Mouse (Mus musculus): ENCODE data around the gene Gm13889. TPM values are rescaled to one million over a fixed set of nuclear protein-coding genes. Genes with fewer than 3 reads are reported as not detected.
A peak's percentile ranks its signal among the peaks of the same experiment; 100 is the strongest.

The Gm13889 gene
- total and polyA plus RNA-seq, 2 experiments from 2014 or later, result 9.0 to 41.6 TPM

- 88% methylated on average over 7 of the region's 7 CpGs for WGBS
- Histone ChIP-seq H3K27ac (ENCODE audit: low read depth) (no peak overlapping the region), H3K9me3 (replicated peaks; ENCODE audit: control insufficient read depth, low read length) (no peaks in the 10 kb centered on the region), H3K4me2 (ENCODE audit: low read depth, low read length) (no peak overlapping the region), H3K27me3 (ENCODE audit: control insufficient read depth, insufficient read depth, low read length) (no peaks in the 10 kb centered on the region), H3K9ac (replicated peaks; ENCODE audit: low read depth, low read length) (no peak overlapping the region), H3K4me3 (ENCODE audit: low read depth, low read length) (no peak overlapping the region), H3K4me1 (ENCODE audit: control insufficient read depth, insufficient read depth) (peaks cover 6% of the 10 kb centered on the region; the same call in 1 of the 2 replicates), H3K36me3 (replicated peaks; ENCODE audit: control insufficient read depth, insufficient read depth, low read length) (peaks cover 53% of the 10 kb centered on the region)
- TF ChIP-seq CTCF (IDR thresholded peaks at IDR 0.05; ENCODE audit: low read depth) (no peak), EP300 (IDR thresholded peaks at IDR 0.05; ENCODE audit: low read depth) (no peak)
- ATAC-seq (ENCODE audit: insufficient read depth, low read depth) (no peak), DNase-seq (ENCODE audit: low spot score) (no peak)
These were observed 22.5 kb upstream of the Gm13889 start for GRCm38 (mm10) chr2:93979249-93980120.

- no peak for TF ChIP-seq EP300 (IDR thresholded peaks at IDR 0.05; ENCODE audit: low read depth)
- peak; percentile 35 for TF ChIP-seq CTCF (IDR thresholded peaks at IDR 0.05; ENCODE audit: low read depth)
- DNase-seq (ENCODE audit: low spot score), result peak; percentile 47
- Histone ChIP-seq H3K27me3 (ENCODE audit: control insufficient read depth, insufficient read depth, low read length) (0 out of 2 replicates have a peak, but pooled peaks cover 5% of the 10 kb centered on the region), H3K4me2 (ENCODE audit: low read depth, low read length) (peak overlapping the region; percentile 77), H3K4me1 (ENCODE audit: control insufficient read depth, insufficient read depth) (peaks cover 6% of the 10 kb centered on the region; the same call in 1 of the 2 replicates), H3K4me3 (ENCODE audit: low read depth, low read length) (peak overlapping the region; percentile 38), H3K36me3 (replicated peaks; ENCODE audit: control insufficient read depth, insufficient read depth, low read length) (peaks cover 27% of the 10 kb centered on the region), H3K9ac (replicated peaks; ENCODE audit: low read depth, low read length) (peak overlapping the region; percentile 13; the same call in 1 of the 2 replicates), H3K9me3 (replicated peaks; ENCODE audit: control insufficient read depth, low read length) (no peaks in the 10 kb centered on the region), H3K27ac (ENCODE audit: low read depth) (peak overlapping the region; percentile 32)
- peak; percentile 76 for ATAC-seq (ENCODE audit: insufficient read depth, low read depth)
- WGBS, result 2% methylated on average over 37 of the region's 37 CpGs
These were observed 19.6 kb upstream of the Gm13889 start for GRCm38 (mm10) chr2:93976436-93977252.

- Histone ChIP-seq H3K9me3 (replicated peaks; ENCODE audit: control insufficient read depth, low read length) (no peaks in the 10 kb centered on the region), H3K27ac (ENCODE audit: low read depth) (0 out of 2 replicates have a peak overlapping the region, but pooled peaks have one; percentile 32), H3K27me3 (ENCODE audit: control insufficient read depth, insufficient read depth, low read length) (0 out of 2 replicates have a peak, but pooled peaks cover 5% of the 10 kb centered on the region), H3K9ac (replicated peaks; ENCODE audit: low read depth, low read length) (peak overlapping the region; percentile 13; the same call in 1 of the 2 replicates), H3K36me3 (replicated peaks; ENCODE audit: control insufficient read depth, insufficient read depth, low read length) (peaks cover 18% of the 10 kb centered on the region), H3K4me1 (ENCODE audit: control insufficient read depth, insufficient read depth) (peaks cover 6% of the 10 kb centered on the region; the same call in 1 of the 2 replicates), H3K4me3 (ENCODE audit: low read depth, low read length) (peak overlapping the region; percentile 38), H3K4me2 (ENCODE audit: low read depth, low read length) (peak overlapping the region; percentile 77)
- TF ChIP-seq EP300 (IDR thresholded peaks at IDR 0.05; ENCODE audit: low read depth) (no peak), CTCF (IDR thresholded peaks at IDR 0.05; ENCODE audit: low read depth) (no peak)
- ATAC-seq (ENCODE audit: insufficient read depth, low read depth) (no peak; the same call in none of the 2 replicates), DNase-seq (ENCODE audit: low spot score) (no peak)
- 32% methylated on average over 21 of the region's 21 CpGs for WGBS
These were observed 18.8 kb upstream of the Gm13889 start for GRCm38 (mm10) chr2:93975526-93976435.

DNA sequence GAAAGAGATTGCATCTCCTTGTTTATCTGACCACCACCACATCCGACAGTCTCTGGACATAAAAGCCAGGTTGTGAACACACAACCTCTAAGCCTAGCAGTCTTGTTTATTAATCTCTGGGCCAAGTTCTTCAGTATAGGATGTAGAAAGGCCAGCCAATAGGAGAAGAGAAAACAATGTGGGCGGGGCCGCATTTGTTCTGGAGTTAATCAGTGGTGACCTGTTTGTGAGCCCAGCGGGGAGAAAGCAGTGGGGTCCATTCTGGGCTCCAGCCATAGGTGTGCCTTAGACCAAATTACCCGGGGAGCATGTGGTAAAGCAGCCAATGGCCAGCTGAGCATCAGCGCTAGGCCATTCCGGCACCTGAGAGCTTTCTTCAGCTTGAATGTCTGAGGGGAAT is 18.0 kb upstream of the Gm13889 start:
- no peak for ATAC-seq (ENCODE audit: insufficient read depth, low read depth)
- no peak for TF ChIP-seq CTCF (IDR thresholded peaks at IDR 0.05; ENCODE audit: low read depth)
- Histone ChIP-seq H3K27me3 (ENCODE audit: control insufficient read depth, insufficient read depth, low read length) (0 out of 2 replicates have a peak, but pooled peaks cover 5% of the 10 kb centered on the region), H3K9me3 (replicated peaks; ENCODE audit: control insufficient read depth, low read length) (no peaks in the 10 kb centered on the region), H3K36me3 (replicated peaks; ENCODE audit: control insufficient read depth, insufficient read depth, low read length) (peaks cover 11% of the 10 kb centered on the region), H3K4me2 (ENCODE audit: low read depth, low read length) (no peak overlapping the region), H3K4me1 (ENCODE audit: control insufficient read depth, insufficient read depth) (peaks cover 6% of the 10 kb centered on the region; the same call in 1 of the 2 replicates), H3K4me3 (ENCODE audit: low read depth, low read length) (no peak overlapping the region), H3K9ac (replicated peaks; ENCODE audit: low read depth, low read length) (no peak overlapping the region), H3K27ac (ENCODE audit: low read depth) (no peak overlapping the region)
- no peak for DNase-seq (ENCODE audit: low spot score)
- WGBS, result 61% methylated on average over 7 of the region's 7 CpGs

Measured in heart, postnatal 0 days (tissue).